Mouse (Mus musculus) gastrocnemius, postnatal 10 days (tissue): Measurements from ENCODE around the gene Krtap19-5. TPM values are rescaled to one million over a fixed set of nuclear protein-coding genes. Genes with fewer than 3 reads are reported as not detected.

ENCODE experiments used
- DNase-seq: peaks from one replicate; pipeline ENCODE4 v3.0.0; 2021; ENCODE audit warnings: mixed read lengths
- long read RNA-seq, 2 experiments: library from polyadenylated mRNA; stranded (forward); transcript quantifications; one replicate each; pipeline ENCODE4 v2.0.0; 2021
- total RNA-seq, 2 experiments: library from RNA; stranded (reverse); gene quantifications; 2 replicates each; pipeline ENCODE4 v1.2.3; 2021

Gene Krtap19-5
- total RNA-seq = not detected
- long read RNA-seq, experiment 1 = 0 reads
- long read RNA-seq, experiment 2 = 0 reads

- no peak for DNase-seq
Measured at GRCm38 (mm10) chr16:88896357-88896756, at the start of gene Krtap19-5. Gene Krtap19-5, minus strand, starts transcription at chr16:88896457.

GRCm38 (mm10) chr16:88941106-88941505, 44.8 kb upstream of the Krtap19-5 start:
- DNase-seq = no peak

DNA sequence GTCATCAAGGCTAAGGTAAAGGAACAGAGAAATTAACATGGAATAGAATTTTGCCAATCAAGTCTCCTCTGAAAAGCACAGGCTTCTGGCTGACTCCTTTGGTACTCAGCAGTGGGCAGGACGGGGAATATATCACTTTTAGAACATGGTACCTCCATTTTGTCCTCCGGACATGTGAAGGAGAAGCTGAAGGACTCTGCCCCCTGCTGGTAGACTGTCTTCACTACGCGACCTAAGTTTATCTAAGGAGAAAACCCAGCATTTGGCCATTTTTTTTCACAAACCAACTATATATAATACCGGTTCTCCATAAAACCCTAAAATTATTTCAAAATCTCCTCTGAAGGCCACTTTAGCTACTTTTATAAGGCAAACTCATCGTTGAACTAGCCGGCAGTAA, 42.0 kb upstream of the Krtap19-5 start:
- no peak for DNase-seq

GRCm38 (mm10) chr16:88932165-88932564, 35.9 kb upstream of the Krtap19-5 start, which contains the start of gene Krtap19-9b:
Gene Krtap19-9b, minus strand, starts transcription at chr16:88932265.
- no peak for DNase-seq

DNA sequence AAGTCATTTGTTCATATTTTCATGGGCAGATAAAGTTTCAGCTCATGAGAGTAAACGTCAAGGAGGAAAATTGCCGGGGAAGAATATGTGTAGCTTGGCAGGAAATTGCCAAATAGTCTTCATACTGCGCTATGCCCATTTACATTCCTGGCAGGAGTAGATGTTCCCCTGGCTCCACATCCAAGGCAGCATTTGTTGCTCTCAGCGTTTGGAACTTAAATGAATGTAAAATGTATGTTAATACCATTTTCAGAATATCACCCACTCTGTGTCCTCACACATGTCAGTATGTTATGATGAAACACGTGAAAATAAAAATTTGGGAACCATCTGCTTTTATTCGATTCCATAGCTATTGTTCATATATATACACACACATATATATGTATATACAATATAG, 9.4 kb downstream of the Krtap19-5 start:
- no peak for DNase-seq

DNA sequence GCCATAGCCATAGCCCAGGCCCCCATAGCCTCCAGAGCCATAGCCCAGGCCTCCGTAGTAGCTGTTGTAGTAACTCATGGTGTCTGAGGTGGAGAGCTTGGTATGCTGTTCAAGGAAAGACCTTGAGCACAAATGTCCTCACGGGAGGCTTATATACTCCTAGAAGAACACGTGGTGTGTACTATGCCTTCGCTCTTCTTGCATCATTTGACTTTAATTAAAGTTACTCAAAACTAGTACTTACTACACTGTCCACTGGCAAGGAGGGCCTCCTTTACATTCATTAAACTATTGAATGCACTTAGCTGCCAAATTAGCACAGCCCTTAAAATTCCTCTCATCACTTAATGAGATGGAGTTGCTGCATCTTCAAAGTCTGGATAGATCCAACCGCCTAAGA, 11.3 kb downstream of the Krtap19-5 start, which contains the start of gene Krtap19-4:
Gene Krtap19-4, minus strand, starts transcription at position 101 of the 400 bp plus-strand sequence.
- DNase-seq = no peak

GRCm38 (mm10) chr16:88877938-88878337, 18.3 kb downstream of the Krtap19-5 start, which contains the start of gene Krtap19-3:
Gene Krtap19-3, minus strand, starts transcription at chr16:88878038.
- no peak for DNase-seq

DNA sequence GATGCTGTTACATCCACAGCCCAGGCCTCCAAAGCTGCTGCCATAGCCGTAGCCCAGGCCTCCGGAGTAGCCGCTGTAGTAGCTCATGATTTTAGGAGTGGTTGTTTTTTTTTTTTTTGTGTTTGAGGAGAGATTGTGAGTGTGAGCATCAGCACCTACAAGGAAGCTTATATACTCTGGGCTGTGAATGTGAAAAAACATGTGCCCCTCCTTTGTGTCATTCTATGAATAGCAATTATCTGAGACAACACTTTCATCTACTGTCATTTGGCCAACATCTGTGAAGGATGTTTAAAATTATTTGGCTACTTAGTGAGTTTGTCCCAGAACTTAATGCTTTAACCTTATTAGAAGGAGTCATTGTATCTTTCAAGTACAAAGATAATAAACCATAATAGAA, 22.1 kb downstream of the Krtap19-5 start, which contains the start of gene Krtap19-2:
Gene Krtap19-2, minus strand, starts transcription at position 101 of the 400 bp plus-strand sequence.
- no peak for DNase-seq

- DNase-seq = no peak
Measured at GRCm38 (mm10) chr16:88869311-88869710, 26.9 kb downstream of the Krtap19-5 start, which contains the start of gene Krtap19-1. Gene Krtap19-1, minus strand, starts transcription at chr16:88869411.

DNA sequence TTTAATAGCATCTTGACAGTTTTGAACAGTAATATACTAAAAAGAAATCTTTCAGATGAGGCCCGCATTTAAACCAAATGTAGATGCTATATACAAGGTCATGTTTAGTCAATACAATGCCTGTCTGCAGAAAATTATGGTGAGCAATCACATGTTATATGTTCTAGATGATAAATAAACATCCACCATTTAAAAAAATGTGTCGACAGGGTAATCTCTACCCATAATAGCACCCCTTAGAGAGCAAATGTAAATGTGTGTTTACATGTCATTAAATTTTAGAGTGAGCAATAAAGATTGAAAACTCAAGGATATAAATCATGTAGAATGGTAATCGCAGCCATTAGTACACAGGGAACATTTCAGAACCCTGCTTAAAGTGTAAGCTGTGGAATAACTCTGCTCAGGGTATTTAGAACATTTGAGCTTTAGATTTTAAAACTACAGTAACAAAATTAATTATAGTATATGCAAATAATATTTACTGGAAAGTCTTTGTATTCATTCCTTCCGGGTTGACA, 31.3 kb downstream of the Krtap19-5 start:
- no peak for DNase-seq

DNA sequence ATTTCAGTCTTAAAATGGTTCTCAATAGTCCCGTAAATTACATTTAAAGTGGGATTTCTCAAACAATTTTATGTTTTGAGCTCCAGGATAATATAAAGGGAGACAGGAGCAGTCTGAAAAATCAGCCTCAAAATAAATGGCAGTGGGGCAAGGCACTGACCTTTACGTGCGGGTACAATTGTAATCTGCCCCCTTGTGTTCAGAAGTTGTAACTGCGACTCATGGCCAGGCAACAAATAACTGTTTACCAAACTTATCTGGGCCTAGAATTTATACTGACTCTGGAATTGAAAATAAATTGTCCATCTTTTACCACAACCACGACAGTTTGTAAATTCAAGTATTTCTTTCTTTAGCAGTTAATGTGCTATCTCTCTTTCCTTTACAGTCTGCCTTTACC, 44.8 kb downstream of the Krtap19-5 start:
- peak; percentile 8 for DNase-seq

GRCm38 (mm10) chr16:88848558-88848957, 47.7 kb downstream of the Krtap19-5 start:
- no peak for DNase-seq

DNA sequence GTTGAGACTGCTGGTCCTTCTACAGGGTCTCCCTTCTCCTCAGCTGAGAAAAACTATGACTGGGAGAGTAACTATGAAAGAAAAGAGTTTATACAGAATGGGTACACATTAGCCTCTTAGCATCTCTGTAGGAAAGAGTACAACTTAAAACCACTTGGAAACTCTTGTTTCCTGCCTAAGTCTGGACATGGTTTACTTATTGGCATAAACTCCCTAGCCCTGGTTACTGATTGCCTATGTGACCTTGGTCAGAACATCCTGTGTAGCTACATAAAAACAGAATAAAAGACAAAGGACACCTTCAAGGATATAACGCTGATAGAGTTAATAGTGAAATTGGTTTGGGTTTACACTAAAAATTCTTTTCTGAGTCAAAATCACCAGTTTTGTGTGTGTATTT, 48.9 kb downstream of the Krtap19-5 start:
- DNase-seq = no peak

Other genes with a start within 250 kb of the Krtap19-5 start
- gene Krtap26-1, start 248.7 kb downstream of the Krtap19-5 start, total RNA-seq = not detected
- not detected for gene Krtap27-1, start 224.8 kb downstream of the Krtap19-5 start, total RNA-seq
- not detected for gene 2310061N02Rik, start 188.5 kb downstream of the Krtap19-5 start, total RNA-seq
- gene Krtap13-1, start 167.6 kb downstream of the Krtap19-5 start, total RNA-seq = not detected
- not detected for gene Krtap13, start 144.8 kb downstream of the Krtap19-5 start, total RNA-seq
- gene 2310034C09Rik, start 137.6 kb downstream of the Krtap19-5 start, total RNA-seq = not detected
- gene 2310057N15Rik, start 122.3 kb downstream of the Krtap19-5 start, total RNA-seq = not detected
- not detected for gene Gm5965, start 118.6 kb downstream of the Krtap19-5 start, total RNA-seq
- not detected for gene Gm20741, start 84.2 kb downstream of the Krtap19-5 start, total RNA-seq
- gene Krtap15, start 76.2 kb downstream of the Krtap19-5 start, total RNA-seq = not detected
- not detected for gene Krtap14, start 70.3 kb downstream of the Krtap19-5 start, total RNA-seq
- not detected for gene Krtap19-1, start 27.0 kb downstream of the Krtap19-5 start, total RNA-seq
- not detected for gene Krtap19-2, start 22.2 kb downstream of the Krtap19-5 start, total RNA-seq
- not detected for gene Krtap19-3, start 18.4 kb downstream of the Krtap19-5 start, total RNA-seq
- not detected for gene Krtap19-4, start 11.4 kb downstream of the Krtap19-5 start, total RNA-seq
- gene Krtap19-9b, start 35.8 kb upstream of the Krtap19-5 start, total RNA-seq = not detected
- gene Krtap16-3, start 66.4 kb upstream of the Krtap19-5 start, total RNA-seq = not detected
- gene Krtap22-2, start 114.3 kb upstream of the Krtap19-5 start, total RNA-seq = not detected
- gene Gm10229, start 118.8 kb upstream of the Krtap19-5 start, total RNA-seq = under 1 TPM in 1 of 2 experiments, not detected in 1; 0.63 TPM
- gene Krtap6-1, start 135.2 kb upstream of the Krtap19-5 start, total RNA-seq = not detected
- gene Gm10228, start 145.0 kb upstream of the Krtap19-5 start, total RNA-seq = under 1 TPM in 1 of 2 experiments, not detected in 1; 0.96 TPM
- not detected for gene Krtap6-5, start 151.4 kb upstream of the Krtap19-5 start, total RNA-seq
- gene 1110025L11Rik, start 167.5 kb upstream of the Krtap19-5 start, total RNA-seq = not detected
- not detected for gene Krtap6-3, start 187.6 kb upstream of the Krtap19-5 start, total RNA-seq
- gene Gm6358, start 244.4 kb upstream of the Krtap19-5 start, total RNA-seq = not detected